Mouse (Mus musculus) liver, embryonic 14.5 days (tissue): ENCODE data around the gene Taar9. TPM values are rescaled to one million over a fixed set of nuclear protein-coding genes. Genes with fewer than 3 reads are reported as not detected.
"Not testable (repeated sequence)": the region's sequence is repeated elsewhere in the genome, so short reads cannot be mapped to it uniquely, and the experiment has no call there.

Experiments used
- ATAC-seq: fragments of 200-750 bp; cut with Nextera tagmentation; 2 replicates; pipeline ENCODE4 v1.8.0; 2017; ENCODE audit warnings: moderate number of reproducible peaks, mild to moderate bottlenecking, moderate library complexity; ENCODE audit not compliant: insufficient read depth
- DNase-seq, 3 experiments: peaks; one replicate each; pipeline ENCODE4 v3.0.0-alpha.2; 2012 to 2013; ENCODE audit warnings: low read depth in 3 of 3, low spot score in 3 of 3
- H3K27ac ChIP-seq: fragments of 300-500 bp; sonication (generic); 2 replicates; pipeline ENCODE4 v1.5.1; 2014; ENCODE audit warnings: moderate library complexity, mild to moderate bottlenecking, control low read depth, inconsistent platforms
- H3K27me3 ChIP-seq: fragments of 300-500 bp; sonication (generic); 2 replicates; pipeline ENCODE4 v1.6.1; 2014; ENCODE audit warnings: mild to moderate bottlenecking, low read length, moderate library complexity; ENCODE audit not compliant: control insufficient read depth, insufficient read depth
- H3K36me3 ChIP-seq: fragments of 300-500 bp; sonication (generic); replicated peaks from 2 replicates; pipeline ENCODE4 v1.6.1; 2014; ENCODE audit warnings: low read depth; ENCODE audit not compliant: control insufficient read depth, insufficient read depth
- H3K4me1 ChIP-seq, 2 experiments: fragments of 200-500 bp in 1 of 2; fragments of 300-500 bp in 1 of 2; sonication (generic) in 1 of 2; replicated peaks; 2 replicates each; pipeline ENCODE4 v1.6.1; 2012 to 2014; ENCODE audit warnings: antibody characterized with exemption in 1 of 2, inconsistent platforms in 1 of 2, low read length in 1 of 2; ENCODE audit not compliant: control insufficient read depth in 2 of 2, insufficient read depth in 2 of 2
- H3K4me2 ChIP-seq: fragments of 300-500 bp; sonication (generic); 2 replicates; pipeline ENCODE4 v1.6.1; 2014; ENCODE audit warnings: low read depth, mild to moderate bottlenecking, control low read depth, moderate library complexity
- H3K4me3 ChIP-seq, 2 experiments: fragments of 200-500 bp in 1 of 2; fragments of 300-500 bp in 1 of 2; sonication (generic) in 1 of 2; 2 replicates each; pipeline ENCODE4 v1.5.1; 2012 to 2014; ENCODE audit warnings: low read depth in 2 of 2, low read length in 2 of 2, mild to moderate bottlenecking in 2 of 2, control low read depth in 1 of 2, inconsistent platforms in 1 of 2, moderate library complexity in 1 of 2; ENCODE audit not compliant: insufficient read depth in 1 of 2
- H3K9ac ChIP-seq: fragments of 300-500 bp; sonication (generic); replicated peaks from 2 replicates; pipeline ENCODE4 v1.6.1; 2014; ENCODE audit warnings: mild to moderate bottlenecking, control low read depth, moderate library complexity
- H3K9me3 ChIP-seq: fragments of 300-500 bp; sonication (generic); 2 replicates; pipeline ENCODE4 v1.6.1; 2016; ENCODE audit warnings: low read length, mixed read lengths; ENCODE audit not compliant: control insufficient read depth
- CTCF ChIP-seq: IDR thresholded peaks from 2 replicates; pipeline ENCODE4 v1.5.1; 2016; ENCODE audit warnings: antibody characterized with exemption, low read depth, control low read depth
- EP300 ChIP-seq: IDR thresholded peaks from 2 replicates; pipeline ENCODE4 v1.6.1; 2016; ENCODE audit warnings: antibody characterized with exemption, low read depth
- WGBS: fragments of 180-500 bp; shearing (Covaris S2); extraction: QIAGEN DNeasy Blood & Tissue Kit; methylation state at CpG from one replicate; pipeline ENCODE4 v1.1.7; 2014; ENCODE audit not compliant: insufficient replicate concordance; 5-methylcytosine and 5-hydroxymethylcytosine counted together
- polyA plus RNA-seq, 2 experiments: library from polyadenylated mRNA; depleted of rRNA in 1 of 2; stranded (reverse) in 1 of 2; unstranded in 1 of 2; fragments of >200 nt; fragmentation: Nextera tagmentation in 1 of 2; extraction: Ambion mirVana in 1 of 2; gene quantifications; 2 replicates each; pipeline versions ENCODE4 v1.2.1 to v1.2.3; 2012 to 2014

Gene Taar9
- polyA plus RNA-seq, 2 experiments, result not detected

DNA sequence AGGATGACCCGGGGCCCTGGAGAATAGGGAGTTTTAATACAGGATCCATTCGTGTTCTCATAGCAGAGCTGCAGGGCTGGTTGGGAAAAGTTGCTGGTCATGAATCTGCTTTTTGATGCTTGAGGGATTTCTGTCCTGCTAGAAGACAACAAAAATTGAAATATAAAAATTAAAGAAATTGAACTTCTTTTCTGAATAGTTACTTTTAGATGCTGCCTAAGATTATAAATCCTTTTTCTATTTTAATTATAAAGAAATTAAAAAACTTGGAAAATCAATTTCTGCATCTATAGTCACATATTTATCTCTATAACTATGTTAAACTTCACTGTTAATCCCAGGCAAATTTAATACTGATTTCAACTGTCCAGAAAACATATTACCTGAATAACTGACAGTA, 17.1 kb downstream of the Taar9 start, which contains the start of gene Taar8b:
Taar8b (minus strand) TSS at position 101 of the 400 bp plus-strand sequence.
- no peak for DNase-seq
- WGBS, result 40% methylated on average over 2 of the region's 2 CpGs
- Histone ChIP-seq H3K9me3 (no peaks in the 10 kb centered on the region), H3K27me3 (no peaks in the 10 kb centered on the region), H3K36me3 (no peaks in the 10 kb centered on the region), H3K4me1 (peaks cover 0 to 2% of the 10 kb centered on the region in 2 experiments; a peak in 2 of 4 replicates), H3K4me2 (no peak within 1 kb of the TSS), H3K9ac (no peak within 1 kb of the TSS), H3K27ac (no peak within 1 kb of the TSS), H3K4me3 (no peak within 1 kb of the TSS)
- TF ChIP-seq EP300, result no peak
- TF ChIP-seq CTCF, result no peak
- ATAC-seq, result no peak

- H3K36me3 ChIP-seq, result no peaks in the 10 kb centered on the region
- no peak overlapping the region for H3K4me2 ChIP-seq
- no peak overlapping the region for H3K27ac ChIP-seq
- DNase-seq, result no peak
- ATAC-seq, result no peak
- peaks cover 0 to 9% of the 10 kb centered on the region in 2 experiments; a peak in 2 of 4 replicates for H3K4me1 ChIP-seq
- no peak overlapping the region for H3K4me3 ChIP-seq
- no peaks in the 10 kb centered on the region for H3K9me3 ChIP-seq
- no peaks in the 10 kb centered on the region for H3K27me3 ChIP-seq
- no peak for TF ChIP-seq CTCF
- WGBS, result 51% methylated on average over 2 of the region's 2 CpGs
- H3K9ac ChIP-seq, result no peak overlapping the region
These were observed 22.2 kb downstream of the Taar9 start for GRCm38 (mm10) chr10:24087168-24087567.

GRCm38 (mm10) chr10:24086555-24086954, 22.8 kb downstream of the Taar9 start:
- H3K4me2 ChIP-seq, result no peak overlapping the region
- no peak overlapping the region for H3K27ac ChIP-seq
- H3K4me3 ChIP-seq, result no peak overlapping the region
- no peak for ATAC-seq
- H3K36me3 ChIP-seq, result no peaks in the 10 kb centered on the region
- TF ChIP-seq EP300 (no peak), CTCF (no peak)
- DNase-seq, result no peak
- 34% methylated on average over 5 of the region's 5 CpGs for WGBS
- H3K9ac ChIP-seq, result no peak overlapping the region
- H3K27me3 ChIP-seq, result no peaks in the 10 kb centered on the region
- peaks cover 0 to 9% of the 10 kb centered on the region in 2 experiments; a peak in 2 of 4 replicates for H3K4me1 ChIP-seq
- H3K9me3 ChIP-seq, result no peaks in the 10 kb centered on the region

GRCm38 (mm10) chr10:24085936-24086335, 23.4 kb downstream of the Taar9 start:
- Histone ChIP-seq H3K36me3 (no peaks in the 10 kb centered on the region), H3K4me2 (no peak overlapping the region), H3K4me3 (no peak overlapping the region), H3K9me3 (no peaks in the 10 kb centered on the region), H3K9ac (no peak overlapping the region), H3K27ac (no peak overlapping the region), H3K4me1 (peaks cover 0 to 9% of the 10 kb centered on the region in 2 experiments; a peak in 2 of 4 replicates), H3K27me3 (no peaks in the 10 kb centered on the region)
- ATAC-seq (no peak), DNase-seq (no peak)
- WGBS, result 60% methylated on average over 5 of the region's 5 CpGs
- TF ChIP-seq EP300 (no peak), CTCF (no peak)

DNA sequence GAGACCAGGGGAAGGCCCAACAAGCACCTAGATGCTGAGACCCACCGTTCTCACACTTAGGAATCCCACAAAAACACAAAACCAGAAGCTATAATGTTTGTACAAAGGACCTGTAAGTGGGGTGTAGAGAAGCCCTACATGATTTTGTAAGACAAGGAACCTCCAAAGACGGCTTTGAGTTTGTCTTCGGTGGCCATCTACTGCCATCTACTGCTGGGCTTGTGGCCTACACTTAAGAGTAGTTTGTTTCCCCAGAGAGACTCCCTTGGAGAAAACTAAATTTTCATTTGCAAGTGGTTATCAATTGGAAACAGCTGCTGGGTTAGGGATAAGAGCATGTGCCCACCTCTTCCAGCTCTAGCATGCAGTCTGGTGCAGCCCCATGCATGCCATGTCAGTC, 29.2 kb downstream of the Taar9 start:
- H3K4me3 ChIP-seq, result no peak overlapping the region
- 37% methylated on average over 3 of the region's 3 CpGs for WGBS
- no peaks in the 10 kb centered on the region for H3K27me3 ChIP-seq
- H3K9me3 ChIP-seq, result no peaks in the 10 kb centered on the region
- TF ChIP-seq CTCF (peak; percentile 51), EP300 (no peak)
- no peak overlapping the region for H3K27ac ChIP-seq
- ATAC-seq (0 out of 2 replicates have a peak, but pooled peaks have one; percentile 11), DNase-seq (peak in 1 of 3 experiments; percentile 9)
- H3K9ac ChIP-seq, result no peak overlapping the region
- 0 out of 4 replicates have a peak, but pooled peaks cover 0 to under 1% of the 10 kb centered on the region in 2 experiments for H3K4me1 ChIP-seq
- no peak overlapping the region for H3K4me2 ChIP-seq
- H3K36me3 ChIP-seq, result no peaks in the 10 kb centered on the region

GRCm38 (mm10) chr10:24076200-24076599, 33.1 kb downstream of the Taar9 start, which contains the start of gene Taar8a:
Taar8a (plus strand) TSS chr10:24076500.
- not testable (repeated sequence) for H3K9me3 ChIP-seq, H3K4me1 ChIP-seq, H3K4me2 ChIP-seq, H3K9ac ChIP-seq, H3K4me3 ChIP-seq, DNase-seq, ATAC-seq, H3K36me3 ChIP-seq, H3K27ac ChIP-seq, H3K27me3 ChIP-seq
- WGBS, result 57% methylated on average over 2 of the region's 4 CpGs

DNA sequence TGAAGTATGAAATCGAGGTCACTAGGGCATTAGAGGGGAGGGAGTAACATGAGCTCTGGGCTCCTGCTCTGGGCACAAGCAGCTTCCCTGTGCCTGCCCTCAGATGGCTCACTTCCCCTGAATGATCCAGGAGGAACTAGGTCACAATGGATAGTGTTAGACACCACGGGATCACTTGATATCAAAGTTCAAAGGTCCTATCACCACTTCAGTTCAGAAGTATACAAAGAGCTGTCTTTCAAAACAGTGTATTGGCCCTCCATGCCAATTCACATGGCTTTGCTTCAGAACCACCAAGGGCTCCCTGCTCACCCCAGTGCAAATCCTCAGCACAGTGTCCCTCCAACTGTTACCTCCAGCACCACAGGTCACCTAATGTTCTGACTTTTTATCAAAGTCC, 34.6 kb downstream of the Taar9 start:
- 39% methylated on average over 2 of the region's 2 CpGs for WGBS
- not testable (repeated sequence) for H3K27ac ChIP-seq, H3K4me2 ChIP-seq, H3K4me3 ChIP-seq, H3K9me3 ChIP-seq, DNase-seq, H3K36me3 ChIP-seq, H3K27me3 ChIP-seq, H3K4me1 ChIP-seq, H3K9ac ChIP-seq, ATAC-seq
